ENCODE assay signal across 10 mouse cellular contexts in genomic region chr10:7841571-7842080, GRCm38 (mm10). TPM values are rescaled to one million over a fixed set of nuclear protein-coding genes. Genes with fewer than 3 reads are reported as not detected.
DNase-seq lines count a peak whose midpoint lies in the region; ATAC-seq and TF ChIP-seq lines count a peak whose summit lies in the region.
"Had no signal": no experiment of that assay in that cellular context is flagged by ENCODE, and none has a peak within 500 bp of the region (broad histone marks: within the 10 kb centered on the region; RNA-seq: fewer than 3 reads in every experiment).

No protein-coding gene starts in this region.

- peak overlapping the region; percentile 32 for H3K4me2 ChIP-seq in lung, postnatal 0 days (replicated peaks; ENCODE audit: low read depth, low read length)
- H3K4me2 ChIP-seq in stomach, postnatal 0 days (replicated peaks; ENCODE audit: low read depth) = no peak overlapping the region; the same call in 1 of the 2 replicates
- H3K4me2 ChIP-seq: embryonic facial prominence, embryonic 13.5 days; neural tube, embryonic 13.5 days had no signal

- H3K9ac ChIP-seq in lung, postnatal 0 days (replicated peaks; ENCODE audit: low read depth) = no peak overlapping the region
- H3K9ac ChIP-seq in stomach, postnatal 0 days (ENCODE audit: low read length) = no peak overlapping the region
- H3K9ac ChIP-seq: embryonic facial prominence, embryonic 13.5 days; neural tube, embryonic 13.5 days had no signal

- H3K36me3 ChIP-seq in lung, postnatal 0 days (ENCODE audit: insufficient read depth, low read length) = no peaks in the 10 kb centered on the region
- no peaks in the 10 kb centered on the region for H3K36me3 ChIP-seq in stomach, postnatal 0 days (ENCODE audit: control insufficient read depth, insufficient read depth, low read length)
- H3K36me3 ChIP-seq: embryonic facial prominence, embryonic 13.5 days; neural tube, embryonic 13.5 days had no signal

- peak; percentile 94 for DNase-seq in 416B (ENCODE audit: low read depth)
- DNase-seq in MEL-GATA-1-ER (ENCODE audit: extremely low read depth, low read depth) = peak; percentile 64
- peak; percentile 71 for DNase-seq in gastrocnemius, postnatal 14 days
- peak; percentile 68 to 71 for DNase-seq in kidney, adult 8-10 months
- peak; percentile 96 for DNase-seq in lung, postnatal 0 days (ENCODE audit: low spot score)
- peak; percentile 41 for DNase-seq in stomach, postnatal 0 days (ENCODE audit: low spot score)
- DNase-seq in frontal cortex, postnatal 36 days (ENCODE audit: low spot score in 2 of 2) = no peak
- no peak for DNase-seq in retina, postnatal 1 day

- 0 out of 2 replicates have a peak, but pooled peaks cover 3% of the 10 kb centered on the region for H3K27me3 ChIP-seq in lung, postnatal 0 days (replicated peaks; ENCODE audit: insufficient read depth, low read length)
- H3K27me3 ChIP-seq in stomach, postnatal 0 days (ENCODE audit: control insufficient read depth, insufficient read depth, low read length) = no peaks in the 10 kb centered on the region
- H3K27me3 ChIP-seq: embryonic facial prominence, embryonic 13.5 days; neural tube, embryonic 13.5 days had no signal

- H3K4me1 ChIP-seq in lung, postnatal 0 days (ENCODE audit: insufficient read depth, low read depth, low read length) = peaks cover 4% of the 10 kb centered on the region; the same call in 1 of the 2 replicates
- no peaks in the 10 kb centered on the region for H3K4me1 ChIP-seq in stomach, postnatal 0 days (replicated peaks; ENCODE audit: control insufficient read depth, insufficient read depth)
- H3K4me1 ChIP-seq: neural tube, embryonic 13.5 days had no signal

- no peak overlapping the region for H3K4me3 ChIP-seq in lung, postnatal 0 days (ENCODE audit: low read depth, low read length)
- no peak overlapping the region for H3K4me3 ChIP-seq in stomach, postnatal 0 days (ENCODE audit: low read depth, low read length)
- H3K4me3 ChIP-seq: embryonic facial prominence, embryonic 13.5 days; neural tube, embryonic 13.5 days had no signal

- ATAC-seq in lung, postnatal 0 days = peak; percentile 94
- ATAC-seq in stomach, postnatal 0 days (ENCODE audit: low FRiP score, low TSS enrichment) = peak; percentile 65; the same call in 1 of the 2 replicates

- peak; percentile 49; the same call in 1 of the 2 replicates for TF ChIP-seq EP300 in lung, postnatal 0 days (IDR thresholded peaks at IDR 0.05)
- no peak for TF ChIP-seq EP300 in stomach, postnatal 0 days (optimal IDR thresholded peaks at IDR 0.05)

- WGBS in lung, postnatal 0 days = 6% methylated on average over 14 of the region's 14 CpGs
- 47% methylated on average over 14 of the region's 14 CpGs for WGBS in stomach, postnatal 0 days

- H3K27ac ChIP-seq in lung, postnatal 0 days (ENCODE audit: low read length) = no peak overlapping the region; the same call in 1 of the 2 replicates
- peak overlapping the region; percentile 35; the same call in 1 of the 2 replicates for H3K27ac ChIP-seq in stomach, postnatal 0 days (replicated peaks)
- H3K27ac ChIP-seq: embryonic facial prominence, embryonic 13.5 days; neural tube, embryonic 13.5 days had no signal

- H3K9me3 ChIP-seq in lung, postnatal 0 days (ENCODE audit: low read length) = no peaks in the 10 kb centered on the region
- H3K9me3 ChIP-seq in stomach, postnatal 0 days (ENCODE audit: control insufficient read depth, low read length) = no peaks in the 10 kb centered on the region
- H3K9me3 ChIP-seq: embryonic facial prominence, embryonic 13.5 days; neural tube, embryonic 13.5 days had no signal

- intact Hi-C loops in gastrocnemius, postnatal 14 days (cut with DNase I; ENCODE audit: low total_unique reads) = no loop called here

- TF ChIP-seq CTCF in lung, postnatal 0 days (IDR thresholded peaks at IDR 0.05) = no peak; the same call in 1 of the 2 replicates
- no peak for TF ChIP-seq CTCF in stomach, postnatal 0 days (IDR thresholded peaks at IDR 0.05; ENCODE audit: low read depth)

RNA-seq across cellular contexts. Expression of gene Zc3h12d, which starts 9.4 kb away (rescaled TPM):
- not detected for total RNA-seq in gastrocnemius, postnatal 14 days (2021)
- polyA plus RNA-seq in lung, postnatal 0 days (2015; fragmentation: Nextera tagmentation; extraction: Ambion mirVana) = 0.39 and 0.40 TPM in 2 replicates
- polyA plus RNA-seq in stomach, postnatal 0 days (2015; fragmentation: Nextera tagmentation; extraction: Ambion mirVana) = 0.17 and 0.28 TPM in 2 replicates

RNA-seq across cellular contexts. Expression of gene Ppil4, which starts 48.9 kb away (rescaled TPM):
- 10 to 100 TPM; 11.4 to 12.2 TPM for total RNA-seq in gastrocnemius, postnatal 14 days (2021)
- 30.5 and 30.6 TPM in 2 replicates for polyA plus RNA-seq in lung, postnatal 0 days (2015; fragmentation: Nextera tagmentation; extraction: Ambion mirVana)
- polyA plus RNA-seq in stomach, postnatal 0 days (2015; fragmentation: Nextera tagmentation; extraction: Ambion mirVana) = 21.3 and 23.3 TPM in 2 replicates

RNA-seq across cellular contexts. Expression of gene Ginm1, which starts 49.0 kb away (rescaled TPM):
- 10 to 100 TPM; 80.3 to 86.0 TPM for total RNA-seq in gastrocnemius, postnatal 14 days (2021)
- 167 TPM in 2 replicates for polyA plus RNA-seq in lung, postnatal 0 days (2015; fragmentation: Nextera tagmentation; extraction: Ambion mirVana)
- polyA plus RNA-seq in stomach, postnatal 0 days (2015; fragmentation: Nextera tagmentation; extraction: Ambion mirVana) = 88.8 and 95.0 TPM in 2 replicates

Comparison
In these comparisons a context has a peak if more than half of its experiments do, and no peak if none do; other contexts are left out.
1. DNase-seq: peak in 416B (single experiment), MEL-GATA-1-ER (single experiment), gastrocnemius, postnatal 14 days (single experiment), kidney, adult 8-10 months (2 of 2), lung, postnatal 0 days (single experiment) and stomach, postnatal 0 days (single experiment); none in frontal cortex, postnatal 36 days (0 of 2) and retina, postnatal 1 day (single experiment).